Mouse (Mus musculus): ENCODE results near the gene Hes2.

DNA sequence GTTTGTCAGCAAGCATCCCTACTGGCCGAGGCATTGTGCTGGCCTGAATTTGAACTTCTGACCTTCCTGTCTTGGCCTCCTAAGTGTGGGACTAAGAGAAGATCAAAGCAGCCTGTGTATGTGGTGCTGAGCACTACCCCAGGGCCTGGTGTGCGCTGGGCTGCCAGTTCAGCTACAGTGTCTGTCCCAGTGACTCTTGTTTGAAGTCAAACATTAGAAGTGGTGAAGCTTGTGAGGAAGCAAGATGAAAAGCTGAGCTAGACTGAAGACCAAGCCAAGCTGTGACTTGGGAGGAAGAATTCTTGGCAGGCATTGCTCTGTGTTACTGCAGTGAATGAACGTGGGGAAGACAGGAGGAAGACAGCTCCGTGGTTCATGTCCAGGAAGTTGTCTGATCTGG lies 51.0 kb downstream of the Hes2 start:
- TF ChIP-seq CTCF (IDR thresholded peaks at IDR 0.05; ENCODE audit: control insufficient read depth, insufficient read depth, insufficient replicate concordance, low read depth, low read length), result no peak
- no peak for TF ChIP-seq POLR2A (IDR thresholded peaks at IDR 0.05; ENCODE audit: control insufficient read depth, low read depth, low read length)

All from testis, adult 2 months (tissue).